Mouse (Mus musculus): ENCODE measurements at regions not wholly inside any gene's neighbourhood (a gene's known extent, or its start where the extent isn't known, plus 50 kb on each side); places are given as distances from the start of the nearest gene placed in this dataset.

DNA sequence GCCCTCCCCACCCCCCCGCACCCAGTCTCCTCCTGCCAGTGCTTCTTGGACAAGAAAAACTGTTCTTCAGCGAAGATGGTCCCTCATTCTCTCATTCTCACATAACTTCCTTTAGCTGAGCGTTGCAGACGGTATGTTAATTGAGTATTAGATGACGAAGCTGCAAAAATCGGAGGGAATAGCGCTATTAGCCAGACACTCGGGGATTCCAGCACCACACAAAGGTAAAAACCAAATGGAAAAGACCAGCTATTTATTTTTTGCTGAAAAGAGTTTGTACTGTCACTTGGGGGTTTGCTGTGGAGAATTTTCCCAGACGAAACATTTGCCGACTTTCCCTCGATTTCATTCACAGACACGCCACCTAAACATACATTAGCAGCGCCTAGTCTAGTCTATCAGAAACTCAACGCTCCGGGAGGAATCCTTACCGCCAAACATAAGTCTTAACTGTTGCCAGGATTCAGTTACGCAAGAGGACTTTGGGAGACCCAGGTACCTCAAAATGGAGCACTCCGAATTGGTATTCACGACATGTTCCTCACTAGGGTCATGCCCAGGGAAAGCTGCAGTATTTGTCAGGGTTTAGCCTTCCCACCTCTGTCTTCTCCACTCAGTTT lies 178.4 kb upstream of the Lrig3 start:
- no peak for ATAC-seq (replicated peaks; ENCODE audit: poor library complexity, severe bottlenecking)

DNA sequence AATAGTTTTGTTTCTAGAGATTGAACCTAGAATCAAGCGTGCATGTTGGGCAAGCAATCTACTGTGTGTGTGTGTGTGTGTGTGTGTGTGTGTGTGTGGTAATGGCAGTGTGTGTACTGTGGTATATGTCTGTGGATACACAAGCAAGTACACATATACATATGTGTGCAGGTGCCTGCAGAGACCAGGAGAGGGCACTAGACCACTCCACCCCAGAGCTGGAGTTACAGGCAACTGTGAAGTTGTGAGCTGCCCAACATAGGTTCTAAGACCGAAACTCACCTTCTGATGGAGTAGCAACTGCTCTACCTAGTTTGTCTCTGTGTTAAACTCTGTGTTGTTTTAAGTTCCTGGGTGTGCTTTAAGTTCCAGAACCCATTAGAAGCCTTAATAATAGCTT lies 177.7 kb upstream of the Lrig3 start:
- no peak for ATAC-seq (replicated peaks; ENCODE audit: poor library complexity, severe bottlenecking)

DNA sequence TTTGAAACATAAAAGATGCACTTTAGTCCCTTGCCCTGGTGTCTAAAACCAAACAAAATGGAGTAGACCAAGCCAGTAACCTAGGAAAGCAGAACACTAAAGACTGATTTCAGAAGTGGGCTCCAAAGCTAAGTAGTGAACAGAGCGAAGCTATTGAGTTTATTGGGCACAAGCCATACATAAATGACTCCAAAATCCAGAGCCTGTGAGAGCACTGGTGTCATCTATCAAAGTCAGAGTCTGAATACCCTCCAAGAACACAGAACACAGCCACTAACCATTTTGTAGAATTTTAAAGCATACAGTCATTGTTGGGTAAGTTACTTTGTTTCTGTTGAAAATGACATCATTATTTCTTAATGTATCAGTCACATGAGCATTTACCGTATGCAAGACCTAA lies 175.0 kb upstream of the Lrig3 start:
- ATAC-seq (replicated peaks; ENCODE audit: poor library complexity, severe bottlenecking), result no peak

DNA sequence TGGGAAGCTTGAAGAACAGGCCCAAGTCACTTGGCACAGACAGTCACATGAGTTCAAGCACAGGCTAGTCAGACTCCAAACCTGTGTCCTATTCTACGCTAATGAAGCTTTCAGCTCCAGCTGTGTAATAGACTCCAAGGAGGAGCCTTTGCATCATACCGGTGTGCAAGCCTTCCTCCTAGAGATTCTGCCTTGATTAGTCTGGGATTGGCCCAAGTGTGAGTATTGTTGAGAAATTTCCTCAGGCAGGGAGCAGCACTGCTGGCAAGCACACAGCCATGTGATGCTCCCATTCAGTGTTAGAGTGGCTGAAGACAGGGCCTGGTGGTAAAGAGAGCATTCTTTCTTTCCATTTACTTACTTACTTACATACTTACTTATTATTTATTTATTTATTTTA lies 171.5 kb upstream of the Lrig3 start:
- ATAC-seq (replicated peaks; ENCODE audit: poor library complexity, severe bottlenecking), result no peak

DNA sequence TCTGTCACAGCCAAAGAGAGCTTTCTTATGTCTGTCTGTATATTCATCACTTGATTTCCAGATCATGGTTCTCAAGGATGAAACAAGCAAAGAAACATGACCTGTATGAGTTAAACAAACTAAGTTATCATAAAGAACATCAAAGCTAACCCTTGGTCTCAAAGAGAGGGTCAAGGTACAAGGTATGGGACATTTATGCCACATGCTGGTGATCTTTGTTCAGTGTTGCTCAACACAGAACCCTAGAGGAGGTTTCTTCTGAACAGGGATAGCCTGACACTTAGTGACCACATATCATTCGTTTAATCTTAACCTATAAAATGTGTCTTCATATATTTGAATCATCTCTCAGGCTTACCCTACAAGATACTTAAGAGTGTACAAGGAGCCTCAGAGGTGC lies 170.6 kb upstream of the Lrig3 start:
- no peak for ATAC-seq (replicated peaks; ENCODE audit: poor library complexity, severe bottlenecking)

DNA sequence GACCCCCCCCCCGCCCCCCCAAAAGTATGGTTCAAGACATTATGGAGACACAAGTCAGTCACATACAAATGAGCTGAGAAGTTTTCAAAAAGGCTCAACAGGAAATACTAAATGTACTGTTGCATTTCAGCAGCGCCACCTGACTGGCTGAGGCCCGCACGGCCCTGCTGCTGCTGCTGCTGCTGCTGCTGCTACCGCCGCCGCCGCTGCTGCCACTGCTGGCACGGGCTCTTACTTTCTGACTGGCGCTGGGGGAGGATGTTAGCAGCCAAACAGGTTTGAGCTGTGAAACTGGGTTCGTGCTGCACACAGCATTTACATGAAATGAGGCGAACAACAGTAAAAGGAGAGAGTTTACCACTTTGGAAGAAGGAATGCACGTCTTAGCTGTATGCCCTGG lies 167.3 kb upstream of the Lrig3 start:
- ATAC-seq (replicated peaks; ENCODE audit: poor library complexity, severe bottlenecking), result no peak

- no peak for ATAC-seq (replicated peaks; ENCODE audit: poor library complexity, severe bottlenecking)
Observed at GRCm38 (mm10) chr10:125800572-125801114, 165.3 kb upstream of the Lrig3 start.

DNA sequence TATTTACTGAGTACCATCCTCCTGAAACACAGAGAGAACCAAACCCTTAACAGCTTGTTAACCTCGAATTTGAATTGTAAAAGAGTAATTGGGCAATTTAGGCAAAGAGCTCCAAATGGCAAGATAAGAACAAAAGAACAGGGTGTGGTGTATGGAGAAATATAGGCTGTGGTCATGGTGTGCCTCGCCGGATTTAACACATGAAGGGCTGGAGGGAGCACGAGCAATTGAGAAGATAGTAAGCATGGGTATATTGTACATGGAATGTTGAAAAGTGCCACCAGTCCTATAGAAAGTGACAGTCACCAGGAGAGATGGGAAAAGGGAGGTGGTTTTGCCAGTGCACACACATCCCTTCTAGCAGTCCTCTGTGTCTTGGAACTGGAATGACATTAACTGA lies 164.5 kb upstream of the Lrig3 start:
- ATAC-seq (replicated peaks; ENCODE audit: poor library complexity, severe bottlenecking), result no peak

DNA sequence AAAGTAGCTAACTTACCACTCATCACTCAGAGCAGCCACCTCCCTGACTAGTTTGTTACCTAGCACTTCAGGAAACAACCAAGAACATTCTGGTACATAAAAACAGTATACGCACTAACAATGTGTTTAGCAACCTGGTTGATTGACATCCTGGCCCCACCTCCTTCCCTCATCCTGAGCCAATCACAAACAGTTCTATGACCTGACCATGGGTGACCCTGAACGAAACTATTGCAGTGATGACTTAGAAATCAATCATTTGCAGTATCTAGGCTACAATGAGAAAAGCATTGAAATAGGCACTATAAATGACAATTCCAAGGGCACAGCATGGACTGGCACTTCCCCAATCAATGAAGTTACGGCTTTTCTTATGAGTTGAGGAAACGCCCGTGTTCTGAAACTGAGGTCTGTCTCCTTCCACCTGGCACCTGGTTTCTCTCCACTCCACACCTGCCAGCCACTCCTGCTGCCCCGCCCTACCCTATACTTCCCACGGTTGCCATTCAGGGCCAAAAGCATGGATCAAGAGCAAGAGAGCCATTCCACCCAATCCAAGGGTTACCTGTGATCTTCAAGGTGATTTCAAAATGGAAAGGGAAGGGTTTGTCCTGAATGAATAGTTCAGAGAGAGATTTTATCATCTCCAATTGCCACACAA lies 162.9 kb upstream of the Lrig3 start:
- ATAC-seq (replicated peaks; ENCODE audit: poor library complexity, severe bottlenecking), result no peak

DNA sequence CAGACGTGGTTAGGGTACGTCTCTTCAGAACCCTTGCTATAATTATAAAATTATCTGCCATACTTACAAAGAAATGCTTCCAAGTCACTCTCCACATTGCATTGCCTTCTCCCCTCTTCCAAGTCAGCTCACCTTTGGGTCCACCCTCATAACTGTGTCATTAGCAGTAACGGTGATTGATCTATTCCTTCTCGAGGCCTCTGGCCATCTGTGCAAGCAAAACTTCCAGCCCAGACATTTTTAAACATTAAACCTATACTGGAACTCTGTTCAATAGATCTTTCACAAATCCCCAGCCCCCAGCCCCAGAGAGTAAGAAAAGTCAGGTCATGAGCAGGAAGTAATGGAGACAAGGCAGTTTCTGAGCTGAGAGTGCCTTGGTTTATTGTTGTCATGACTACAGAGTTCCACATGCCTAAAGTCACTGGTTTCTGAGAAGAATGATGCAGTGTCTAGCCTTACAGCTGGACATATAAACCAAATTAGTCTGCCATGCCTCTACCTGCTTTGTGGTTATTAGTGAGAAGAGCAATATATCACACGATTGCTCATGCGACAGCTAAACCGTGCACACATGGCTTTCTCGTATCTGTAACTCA lies 156.1 kb upstream of the Lrig3 start:
- ATAC-seq (replicated peaks; ENCODE audit: poor library complexity, severe bottlenecking), result no peak

- no peak for ATAC-seq (replicated peaks; ENCODE audit: poor library complexity, severe bottlenecking)
Observed at GRCm38 (mm10) chr10:125810590-125810989, 155.4 kb upstream of the Lrig3 start.

DNA sequence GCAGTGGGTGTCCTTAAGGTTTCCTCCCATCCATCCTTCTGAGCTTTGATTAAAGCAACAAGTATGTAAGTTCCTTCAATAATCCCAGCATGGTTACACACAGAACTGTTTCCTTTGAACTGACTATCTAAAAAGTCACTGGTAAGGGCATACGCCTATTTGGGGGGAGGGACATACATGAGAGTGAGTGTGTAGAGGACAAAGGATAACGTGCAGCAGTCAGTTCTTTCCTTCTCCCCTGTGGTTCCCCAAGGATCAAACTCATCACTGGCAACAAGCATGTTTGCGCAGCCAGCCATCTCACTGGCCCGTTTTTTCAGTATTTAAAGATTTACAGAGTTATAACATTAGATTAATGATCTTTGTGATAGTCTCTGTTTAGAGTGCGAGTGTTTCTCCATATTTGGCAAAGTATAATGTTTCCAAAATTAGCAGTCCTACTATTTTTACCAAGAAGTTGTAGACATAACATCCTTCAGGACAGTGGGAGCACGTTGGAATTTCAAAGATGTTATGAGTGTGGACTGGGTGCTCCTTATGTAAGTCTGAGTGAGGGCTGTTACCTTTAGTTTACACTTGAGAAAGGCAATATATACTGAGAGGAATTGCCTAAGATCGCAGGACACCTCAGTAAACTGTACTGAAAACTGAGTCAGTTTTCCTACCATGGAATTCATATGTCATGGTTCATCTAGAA lies 151.6 kb upstream of the Lrig3 start:
- no peak for ATAC-seq (replicated peaks; ENCODE audit: poor library complexity, severe bottlenecking)

- ATAC-seq (replicated peaks; ENCODE audit: poor library complexity, severe bottlenecking), result no peak
Observed at GRCm38 (mm10) chr10:125832134-125832533, 133.8 kb upstream of the Lrig3 start.

GRCm38 (mm10) chr10:125832764-125833163 lies 133.2 kb upstream of the Lrig3 start:
- no peak for ATAC-seq (replicated peaks; ENCODE audit: poor library complexity, severe bottlenecking)

DNA sequence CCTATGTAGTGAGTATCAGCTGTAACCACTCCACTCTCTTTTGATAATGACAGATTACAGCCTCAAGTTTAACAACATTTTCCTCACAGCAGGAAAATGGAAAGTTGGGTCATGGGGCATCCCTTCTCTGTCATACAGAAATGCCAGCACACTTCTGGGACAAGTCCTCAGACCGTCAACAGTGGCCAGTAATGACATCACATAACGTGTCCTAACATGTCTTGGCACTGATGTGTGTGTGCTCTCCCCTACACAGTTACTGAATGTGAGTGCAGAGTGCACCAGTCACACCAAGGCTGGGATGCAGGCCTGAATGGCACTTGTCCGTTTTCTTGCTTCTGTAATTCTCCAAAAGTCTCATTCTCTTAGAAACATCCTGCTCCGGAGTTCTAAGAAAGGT lies 132.0 kb upstream of the Lrig3 start:
- no peak for ATAC-seq (replicated peaks; ENCODE audit: poor library complexity, severe bottlenecking)

GRCm38 (mm10) chr10:125838982-125839381 lies 127.0 kb upstream of the Lrig3 start:
- ATAC-seq (replicated peaks; ENCODE audit: poor library complexity, severe bottlenecking), result no peak

DNA sequence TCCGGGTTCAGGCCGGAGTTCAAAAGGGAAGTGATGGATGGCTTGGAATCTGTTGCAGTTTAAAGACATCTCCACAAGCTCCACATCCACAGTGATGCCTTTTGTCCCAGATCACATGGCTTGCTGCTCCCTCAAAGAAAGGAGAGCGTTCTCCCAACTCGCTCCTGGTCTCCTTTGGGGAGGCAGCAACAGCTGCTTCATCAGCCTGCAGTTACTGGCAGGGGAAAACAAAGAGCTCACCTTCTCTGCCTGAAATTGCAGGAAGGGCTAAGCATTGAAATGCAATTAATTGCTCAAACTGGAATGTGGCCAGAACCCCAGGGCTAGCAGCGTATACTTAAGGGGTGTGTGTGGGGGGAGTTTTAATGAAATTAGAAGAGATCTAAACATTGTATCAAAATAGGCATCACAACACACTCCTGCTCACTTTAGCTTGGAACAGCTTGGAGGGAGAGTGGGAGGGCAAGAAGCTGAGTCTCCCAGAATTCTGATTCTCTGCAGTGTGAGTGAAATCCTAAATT lies 126.3 kb upstream of the Lrig3 start:
- no peak for ATAC-seq (replicated peaks; ENCODE audit: poor library complexity, severe bottlenecking)

DNA sequence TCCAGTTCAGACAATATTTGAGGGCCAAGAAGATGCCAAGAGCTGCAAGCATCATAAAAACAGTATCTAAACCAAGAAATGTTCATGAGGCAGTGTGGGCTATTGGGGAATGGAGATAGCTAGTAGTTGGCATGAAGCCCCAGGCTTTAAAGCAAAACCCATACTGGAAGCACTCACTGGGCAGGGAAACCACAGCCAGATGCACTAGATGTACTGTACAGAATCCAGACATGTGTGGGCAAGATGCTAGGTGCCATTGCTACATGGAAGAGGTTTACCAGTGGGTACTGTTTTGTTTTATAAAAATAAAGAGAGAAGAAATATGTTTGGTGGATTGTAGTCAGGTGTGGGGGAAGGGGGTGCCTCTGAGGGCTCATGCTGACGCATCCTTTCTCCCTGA lies 125.6 kb upstream of the Lrig3 start:
- ATAC-seq (replicated peaks; ENCODE audit: poor library complexity, severe bottlenecking), result no peak

DNA sequence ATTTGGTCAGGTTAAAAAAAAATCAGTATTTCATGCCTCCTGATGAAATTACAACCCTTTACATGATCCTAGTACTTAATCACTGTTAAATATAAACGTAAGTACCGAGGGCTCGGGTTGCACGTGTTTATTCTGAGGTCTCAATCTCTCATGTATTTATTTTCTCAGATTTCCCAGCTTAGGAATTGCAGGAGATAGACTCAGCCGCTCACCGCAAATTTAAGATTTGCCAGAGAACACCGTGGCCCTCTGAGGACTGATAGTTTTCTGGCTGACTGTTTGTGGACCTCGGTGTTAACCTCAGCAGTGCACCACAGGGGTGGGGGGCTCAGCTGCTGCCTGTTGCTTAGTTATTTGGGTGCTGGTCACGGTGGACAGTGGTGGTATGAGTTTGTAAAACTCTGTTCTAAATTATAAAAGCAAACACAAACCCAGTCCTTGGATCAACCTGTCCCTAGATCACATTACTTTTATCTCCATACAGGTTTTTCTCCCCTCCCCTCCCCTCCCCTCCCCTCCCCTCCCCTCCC lies 121.6 kb upstream of the Lrig3 start:
- ATAC-seq (replicated peaks; ENCODE audit: poor library complexity, severe bottlenecking), result no peak

- ATAC-seq (replicated peaks; ENCODE audit: poor library complexity, severe bottlenecking), result no peak
Observed at GRCm38 (mm10) chr10:125845014-125845514, 120.9 kb upstream of the Lrig3 start.

- no peak for ATAC-seq (replicated peaks; ENCODE audit: poor library complexity, severe bottlenecking)
Observed at GRCm38 (mm10) chr10:125850370-125850769, 115.6 kb upstream of the Lrig3 start.

Measured in granulocyte monocyte progenitor cell, adult 5-6 weeks (primary cell).